Mouse (Mus musculus) bone marrow macrophage, adult 2 months (primary cell): ENCODE results near the gene Fcor.

Experiments used
- CTCF ChIP-seq: IDR thresholded peaks from 2 replicates; pipeline ENCODE4 v1.5.1; 2012; ENCODE audit warnings: low read depth, mild to moderate bottlenecking, low read length, moderate library complexity
- POLR2A ChIP-seq: IDR thresholded peaks from 2 replicates; pipeline ENCODE4 v1.6.1; 2012; ENCODE audit warnings: mild to moderate bottlenecking, low read depth, low read length, borderline replicate concordance

- TF ChIP-seq CTCF (no peak), POLR2A (no peak)
Measured at GRCm38 (mm10) chr8:3652845-3653244, 19.3 kb downstream of the Fcor start.
